Mouse (Mus musculus) forebrain, embryonic 16.5 days (tissue): ENCODE data around the gene Ubxn10. TPM values are rescaled to one million over a fixed set of nuclear protein-coding genes. Genes with fewer than 3 reads are reported as not detected.

ENCODE experiments used
- ATAC-seq: fragments of 200-750 bp; cut with Nextera tagmentation; 2 replicates; pipeline ENCODE4 v1.8.0; 2017; ENCODE audit warnings: mild to moderate bottlenecking, moderate library complexity
- H3K27ac ChIP-seq: fragments of 300-500 bp; sonication (generic); 2 replicates; pipeline ENCODE4 v1.5.1; 2014; ENCODE audit warnings: low read length, control low read depth
- H3K27me3 ChIP-seq: fragments of 300-500 bp; sonication (generic); replicated peaks from 2 replicates; pipeline ENCODE4 v1.6.1; 2014; ENCODE audit warnings: low read length; ENCODE audit not compliant: control insufficient read depth, insufficient read depth
- H3K36me3 ChIP-seq: fragments of 300-500 bp; sonication (generic); 2 replicates; pipeline ENCODE4 v1.6.1; 2014; ENCODE audit not compliant: control insufficient read depth, insufficient read depth
- H3K4me1 ChIP-seq: fragments of 300-500 bp; sonication (generic); replicated peaks from 2 replicates; pipeline ENCODE4 v1.6.1; 2014; ENCODE audit warnings: low read length; ENCODE audit not compliant: control insufficient read depth, insufficient read depth
- H3K4me2 ChIP-seq: fragments of 300-500 bp; sonication (generic); 2 replicates; pipeline ENCODE4 v1.6.1; 2014; ENCODE audit warnings: mild to moderate bottlenecking, low read length, control low read depth
- H3K4me3 ChIP-seq: fragments of 300-500 bp; sonication (generic); replicated peaks from 2 replicates; pipeline ENCODE4 v1.5.1; 2014; ENCODE audit warnings: mild to moderate bottlenecking, low read length, control low read depth
- H3K9ac ChIP-seq: fragments of 300-500 bp; sonication (generic); replicated peaks from 2 replicates; pipeline ENCODE4 v1.6.1; 2014; ENCODE audit warnings: low read depth, low read length, control low read depth
- H3K9me3 ChIP-seq: fragments of 300-500 bp; sonication (generic); 2 replicates; pipeline ENCODE4 v1.6.1; 2016; ENCODE audit warnings: low read length; ENCODE audit not compliant: control insufficient read depth
- WGBS: fragments of 180-500 bp; shearing (Covaris S2); extraction: QIAGEN DNeasy Blood & Tissue Kit; methylation state at CpG from one replicate; pipeline ENCODE4 v1.1.7; 2014; 5-methylcytosine and 5-hydroxymethylcytosine counted together
- polyA plus RNA-seq: library from polyadenylated mRNA; unstranded; fragments of >200 nt; fragmentation: Nextera tagmentation; extraction: Ambion mirVana; gene quantifications from 2 replicates; pipeline ENCODE4 v1.2.1, GENCODE M21; 2015

Gene Ubxn10
- polyA plus RNA-seq, 1 experiment from 2014 or later: 1.9 TPM

DNA sequence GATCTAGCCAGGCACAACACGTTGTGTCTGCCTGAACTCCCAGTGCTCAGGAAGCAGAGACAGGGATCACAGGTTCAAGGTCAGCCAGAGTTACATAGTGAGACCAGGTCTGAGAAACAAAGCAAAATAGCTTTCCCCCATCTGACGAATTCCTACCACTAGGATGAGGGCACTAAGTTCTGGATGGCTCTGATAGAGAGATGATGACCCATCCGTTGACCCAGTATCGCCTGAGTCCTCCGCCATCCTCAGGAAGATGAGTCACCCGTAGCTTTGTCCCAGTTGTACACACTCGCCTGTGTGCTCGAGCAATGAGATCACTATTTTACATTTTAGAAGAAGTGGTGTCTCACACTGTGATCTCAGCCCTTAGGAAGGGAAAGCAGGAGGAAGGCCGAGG is 25.3 kb upstream of the Ubxn10 start:
- no peak for ATAC-seq
- Histone ChIP-seq H3K36me3 (no peaks in the 10 kb centered on the region), H3K9me3 (no peaks in the 10 kb centered on the region), H3K27me3 (no peaks in the 10 kb centered on the region), H3K27ac (no peak overlapping the region), H3K4me3 (no peak overlapping the region), H3K4me1 (no peaks in the 10 kb centered on the region), H3K9ac (no peak overlapping the region), H3K4me2 (no peak overlapping the region)
- WGBS: 87% methylated on average over 9 of the region's 9 CpGs

DNA sequence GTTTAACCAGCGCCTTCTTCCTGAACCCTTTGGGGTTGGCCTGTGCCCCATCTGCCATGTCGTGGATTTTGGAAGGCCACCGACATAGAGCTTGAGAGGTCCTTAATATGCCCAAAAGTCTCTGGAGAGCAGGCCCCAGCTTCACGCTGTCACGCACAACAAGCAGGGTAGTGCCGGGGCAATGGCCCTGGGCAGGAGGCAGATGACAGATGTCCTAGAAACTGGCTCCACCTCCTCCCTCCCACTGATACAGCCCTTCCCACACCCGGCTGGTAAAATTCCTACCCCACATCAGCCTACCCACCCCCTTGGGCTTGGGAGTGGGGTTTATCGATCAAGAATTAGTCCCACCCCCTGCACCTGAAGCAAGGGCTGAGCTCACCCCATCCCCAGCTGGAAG is 20.4 kb upstream of the Ubxn10 start, which contains the start of gene Pla2g2f:
Pla2g2f (minus strand) TSS at position 211 of the 400 bp plus-strand sequence.
- Histone ChIP-seq H3K4me1 (no peaks in the 10 kb centered on the region), H3K27ac (no peak within 1 kb of the TSS), H3K36me3 (no peaks in the 10 kb centered on the region), H3K27me3 (no peaks in the 10 kb centered on the region), H3K4me2 (no peak within 1 kb of the TSS), H3K9ac (no peak within 1 kb of the TSS), H3K9me3 (no peaks in the 10 kb centered on the region), H3K4me3 (no peak within 1 kb of the TSS)
- ATAC-seq: no peak
- WGBS: 84% methylated on average over 8 of the region's 8 CpGs

DNA sequence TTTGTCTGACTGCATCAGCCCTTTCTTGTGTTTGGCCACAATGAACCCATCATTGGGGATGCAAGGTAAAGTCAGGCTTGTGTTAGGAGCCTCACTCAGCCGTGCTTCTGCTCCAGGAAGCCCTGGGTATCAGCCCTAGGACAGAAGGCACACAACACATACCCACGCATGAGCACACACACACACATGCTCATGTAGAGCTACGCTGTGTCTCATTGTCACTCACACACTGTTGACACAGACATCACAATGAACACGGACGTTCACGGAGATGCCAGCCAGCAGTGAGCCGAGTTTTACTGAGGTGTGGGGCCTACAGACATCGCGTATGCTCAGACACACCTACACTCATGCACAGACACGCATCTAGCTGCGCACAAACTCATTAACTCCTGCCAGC is 19.0 kb upstream of the Ubxn10 start:
- 76% methylated on average over 11 of the region's 11 CpGs for WGBS
- Histone ChIP-seq H3K27me3 (no peaks in the 10 kb centered on the region), H3K4me2 (no peak overlapping the region), H3K27ac (no peak overlapping the region), H3K9ac (no peak overlapping the region), H3K4me1 (no peaks in the 10 kb centered on the region), H3K36me3 (no peaks in the 10 kb centered on the region), H3K4me3 (no peak overlapping the region), H3K9me3 (no peaks in the 10 kb centered on the region)
- ATAC-seq: no peak

DNA sequence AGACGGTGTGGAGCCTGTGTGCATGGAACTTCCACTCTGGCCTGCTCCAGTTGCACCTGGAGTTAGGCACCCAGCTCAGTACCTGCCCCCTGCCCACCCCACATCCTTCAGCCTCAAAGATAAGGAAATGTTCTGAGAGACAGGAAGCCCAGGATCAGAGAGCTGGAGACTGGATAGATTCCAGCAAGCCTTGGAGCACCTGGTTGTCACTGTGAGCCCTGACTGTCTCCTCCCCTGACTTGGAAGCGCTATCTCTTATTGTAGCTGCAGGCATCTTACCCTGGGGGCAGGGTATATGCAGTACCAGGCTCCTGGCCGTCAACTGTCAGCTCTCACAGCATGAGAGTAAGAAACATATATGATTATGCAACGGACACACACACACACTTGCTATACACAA is 18.5 kb upstream of the Ubxn10 start:
- H3K9ac ChIP-seq: no peak overlapping the region
- no peak overlapping the region for H3K4me2 ChIP-seq
- WGBS: 73% methylated on average over 4 of the region's 4 CpGs
- no peak overlapping the region for H3K4me3 ChIP-seq
- no peaks in the 10 kb centered on the region for H3K36me3 ChIP-seq
- H3K4me1 ChIP-seq: no peaks in the 10 kb centered on the region
- no peaks in the 10 kb centered on the region for H3K9me3 ChIP-seq
- ATAC-seq: no peak
- H3K27ac ChIP-seq: no peak overlapping the region
- H3K27me3 ChIP-seq: no peaks in the 10 kb centered on the region

DNA sequence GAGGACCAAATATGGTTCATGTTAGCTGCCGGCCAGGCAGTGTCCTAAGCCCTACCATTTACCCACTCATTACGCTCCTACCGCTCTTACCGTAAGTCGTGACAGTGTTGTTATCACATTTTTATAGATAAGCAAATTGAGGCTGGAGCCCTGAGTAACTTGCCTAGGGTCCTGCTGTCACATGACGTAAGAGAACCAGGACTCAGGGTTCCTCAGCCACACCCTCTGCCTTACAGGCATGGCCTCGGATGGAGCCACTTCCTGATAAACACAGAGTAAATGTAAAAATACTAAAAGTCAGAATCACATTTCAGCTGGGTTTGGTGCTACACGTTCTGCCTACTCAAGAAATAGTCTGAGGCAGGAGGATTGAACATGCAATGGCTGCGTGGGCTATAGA is 17.5 kb upstream of the Ubxn10 start:
- Histone ChIP-seq H3K9me3 (no peaks in the 10 kb centered on the region), H3K9ac (no peak overlapping the region), H3K4me2 (no peak overlapping the region), H3K36me3 (no peaks in the 10 kb centered on the region), H3K4me3 (no peak overlapping the region), H3K27me3 (no peaks in the 10 kb centered on the region), H3K4me1 (no peaks in the 10 kb centered on the region), H3K27ac (no peak overlapping the region)
- 88% methylated on average over 9 of the region's 9 CpGs for WGBS
- no peak for ATAC-seq

DNA sequence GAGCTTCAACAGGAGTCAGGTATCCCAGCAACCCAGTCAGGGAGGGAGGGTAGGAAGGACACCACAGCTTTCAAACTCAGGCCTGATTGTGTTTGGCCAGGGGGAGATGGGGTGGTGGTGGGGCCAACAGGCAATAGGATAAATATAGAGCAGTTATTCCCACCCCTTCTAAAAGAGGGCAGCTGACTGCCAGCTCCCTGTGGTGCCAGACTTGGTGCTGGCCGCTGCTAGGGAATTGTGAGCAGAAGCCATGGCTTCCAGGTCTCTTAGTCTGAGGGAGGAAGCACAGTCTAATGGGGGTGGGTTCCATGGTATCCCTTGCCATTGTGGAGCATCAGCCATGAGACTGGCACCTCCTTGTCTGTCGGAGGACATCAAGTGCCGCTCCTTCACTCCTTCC is 16.6 kb upstream of the Ubxn10 start:
- Histone ChIP-seq H3K9ac (no peak overlapping the region), H3K9me3 (no peaks in the 10 kb centered on the region), H3K4me1 (no peaks in the 10 kb centered on the region), H3K36me3 (no peaks in the 10 kb centered on the region), H3K4me2 (no peak overlapping the region), H3K27me3 (no peaks in the 10 kb centered on the region), H3K27ac (no peak overlapping the region), H3K4me3 (no peak overlapping the region)
- ATAC-seq: no peak
- 95% methylated on average over 3 of the region's 3 CpGs for WGBS

DNA sequence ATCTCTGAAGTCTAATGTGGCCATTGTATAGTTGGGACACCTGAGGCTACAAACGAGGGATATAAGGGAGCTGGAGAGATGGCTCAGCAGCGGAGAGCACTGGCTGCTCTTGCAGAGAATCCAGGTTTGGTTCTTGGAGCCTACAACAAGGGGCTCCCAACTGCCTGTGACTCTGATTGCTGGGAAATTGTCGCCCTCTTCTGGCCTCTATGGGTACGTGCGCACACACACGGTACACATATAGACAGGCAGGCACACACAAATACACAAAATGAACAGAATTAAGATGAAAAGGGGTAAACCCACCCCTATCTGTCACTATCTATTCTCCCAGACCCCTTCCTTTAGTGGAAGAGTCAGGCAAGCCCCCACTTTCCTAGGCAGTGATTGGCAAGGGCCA is 15.6 kb upstream of the Ubxn10 start:
- H3K9ac ChIP-seq: no peak overlapping the region
- no peak for ATAC-seq
- WGBS: 91% methylated on average over 6 of the region's 6 CpGs

DNA sequence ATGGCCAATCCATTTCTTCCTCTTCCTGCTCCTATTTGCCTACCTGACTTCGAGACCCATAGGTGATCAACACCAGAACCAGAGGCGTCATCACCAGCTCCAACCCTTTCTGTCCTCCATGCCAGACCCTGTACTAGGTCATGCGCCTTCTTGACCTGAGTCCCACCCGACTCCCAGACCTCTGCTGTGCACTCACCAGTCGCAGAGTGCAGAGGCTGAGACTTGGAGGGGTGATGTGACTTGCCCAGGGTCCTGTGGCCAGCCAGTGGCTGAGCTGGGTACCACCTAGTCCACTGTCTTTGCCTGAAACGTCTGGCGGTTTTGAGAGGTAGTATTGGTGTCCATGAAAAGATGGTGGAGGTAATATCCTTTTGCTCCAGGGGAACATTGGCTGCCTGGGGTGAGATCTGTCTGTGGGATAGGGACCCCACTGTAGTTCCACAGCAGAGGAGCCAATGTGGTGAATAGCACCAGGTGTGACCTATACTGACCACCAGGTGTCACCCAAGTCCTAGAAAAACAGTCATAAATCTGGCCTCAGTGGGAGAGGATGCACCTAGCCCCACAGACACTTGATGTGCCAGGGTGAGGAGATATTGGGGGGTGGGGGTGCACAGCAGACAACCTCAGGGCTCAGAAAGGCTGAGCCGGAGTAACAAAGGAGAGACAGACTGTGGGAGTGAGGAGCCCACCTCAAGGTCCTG is 11.6 kb upstream of the Ubxn10 start:
- H3K4me3 ChIP-seq: no peak overlapping the region
- no peaks in the 10 kb centered on the region for H3K27me3 ChIP-seq
- no peak overlapping the region for H3K27ac ChIP-seq
- no peaks in the 10 kb centered on the region for H3K4me1 ChIP-seq
- H3K36me3 ChIP-seq: no peaks in the 10 kb centered on the region
- no peaks in the 10 kb centered on the region for H3K9me3 ChIP-seq
- ATAC-seq: 0 out of 2 replicates have a peak, but pooled peaks have one; percentile 33
- H3K9ac ChIP-seq: no peak overlapping the region
- WGBS: 58% methylated on average over 8 of the region's 8 CpGs
- no peak overlapping the region for H3K4me2 ChIP-seq

More for the DNA sequence above, 15.6 kb upstream of the Ubxn10 start:
- no peaks in the 10 kb centered on the region for H3K4me1 ChIP-seq
- H3K27me3 ChIP-seq: no peaks in the 10 kb centered on the region
- H3K4me2 ChIP-seq: no peak overlapping the region
- H3K4me3 ChIP-seq: no peak overlapping the region
- H3K36me3 ChIP-seq: no peaks in the 10 kb centered on the region
- no peaks in the 10 kb centered on the region for H3K9me3 ChIP-seq
- H3K27ac ChIP-seq: no peak overlapping the region

DNA sequence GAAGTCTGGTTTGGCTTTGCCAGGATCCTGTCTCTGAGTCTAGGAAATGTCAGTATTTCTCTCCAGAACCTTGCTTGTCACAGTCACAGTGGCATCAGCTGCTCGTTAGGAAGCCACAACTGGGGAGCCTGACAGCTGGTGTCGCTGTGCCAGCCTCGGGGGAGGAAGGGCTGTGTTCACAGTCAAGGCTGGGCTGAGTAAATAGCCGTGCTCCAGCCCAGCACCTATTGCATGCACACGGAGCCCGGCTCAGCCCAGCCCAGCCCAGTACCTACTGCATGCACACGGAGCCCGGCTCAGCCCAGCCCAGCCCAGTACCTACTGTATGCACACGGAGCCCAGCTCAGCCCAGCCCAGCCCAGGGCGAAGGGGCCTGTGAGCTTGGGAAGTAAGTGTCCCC is 10.9 kb upstream of the Ubxn10 start:
- Histone ChIP-seq H3K4me1 (no peaks in the 10 kb centered on the region), H3K27ac (no peak overlapping the region), H3K36me3 (no peaks in the 10 kb centered on the region), H3K4me2 (no peak overlapping the region), H3K27me3 (no peaks in the 10 kb centered on the region), H3K9me3 (no peaks in the 10 kb centered on the region), H3K4me3 (no peak overlapping the region), H3K9ac (no peak overlapping the region)
- ATAC-seq: peak; percentile 31; the same call in 1 of the 2 replicates
- 57% methylated on average over 10 of the region's 10 CpGs for WGBS

DNA sequence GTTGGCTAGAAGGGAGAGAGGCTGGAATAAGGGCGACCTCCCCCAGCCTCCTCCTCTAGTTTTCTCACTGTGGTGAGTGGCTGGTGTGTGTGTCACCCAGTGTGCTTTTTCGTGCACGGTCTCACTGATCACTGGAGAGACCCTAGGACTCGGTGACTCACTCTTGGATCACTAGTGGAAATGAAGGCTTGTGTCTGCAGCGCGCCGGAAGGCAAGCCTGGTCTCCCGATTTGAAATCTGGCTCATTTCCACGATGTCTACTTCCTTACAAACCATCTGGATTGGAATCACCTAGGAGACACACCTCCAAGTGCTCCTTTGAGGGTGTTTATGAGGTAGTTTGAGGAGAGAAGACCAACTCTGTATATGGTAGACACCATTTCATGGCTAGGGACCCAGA is 9.9 kb upstream of the Ubxn10 start:
- H3K36me3 ChIP-seq: no peaks in the 10 kb centered on the region
- no peaks in the 10 kb centered on the region for H3K27me3 ChIP-seq
- H3K4me1 ChIP-seq: no peaks in the 10 kb centered on the region
- ATAC-seq: no peak
- WGBS: 87% methylated on average over 9 of the region's 9 CpGs
- H3K27ac ChIP-seq: no peak overlapping the region
- no peaks in the 10 kb centered on the region for H3K9me3 ChIP-seq
- H3K4me2 ChIP-seq: no peak overlapping the region
- H3K4me3 ChIP-seq: no peak overlapping the region
- H3K9ac ChIP-seq: no peak overlapping the region
